Mouse (Mus musculus) MEL (cell line): ENCODE measurements at regions not wholly inside any gene's neighbourhood (a gene's known extent, or its start where the extent isn't known, plus 50 kb on each side); places are given as distances from the start of the nearest gene placed in this dataset.

ENCODE experiments used
- DNase-seq: peaks from one replicate; pipeline ENCODE4 v3.0.0; 2011; ENCODE audit warnings: low read depth, low spot score
- H3K27ac ChIP-seq: 2 replicates; pipeline ENCODE4 v1.5.1; 2012; ENCODE audit warnings: low read depth, mild to moderate bottlenecking, control low read depth, low read length, moderate library complexity; ENCODE audit not compliant: control insufficient read depth
- H3K27me3 ChIP-seq, 2 experiments: fragments of 150-350 bp in 1 of 2; sonication (generic) in 1 of 2; 2 replicates each; pipeline ENCODE4 v1.6.1; 2012; ENCODE audit warnings: low read length in 2 of 2, mild to moderate bottlenecking in 2 of 2, improper control_type of control experiment in 1 of 2, moderate library complexity in 1 of 2; ENCODE audit not compliant: insufficient read depth in 2 of 2, control insufficient read depth in 1 of 2
- H3K36me3 ChIP-seq, 2 experiments: 2 replicates each; pipeline ENCODE4 v1.6.1; 2012 to 2014; ENCODE audit warnings: low read length in 2 of 2, improper control_type of control experiment in 1 of 2, inconsistent platforms in 1 of 2, mild to moderate bottlenecking in 1 of 2; ENCODE audit not compliant: insufficient read depth in 2 of 2, control insufficient read depth in 1 of 2
- H3K4me1 ChIP-seq, 2 experiments: fragments of 150-350 bp in 1 of 2; sonication (generic) in 1 of 2; 2 replicates each; pipeline ENCODE4 v1.6.1; 2012; ENCODE audit warnings: low read length in 2 of 2, improper control_type of control experiment in 1 of 2, mild to moderate bottlenecking in 1 of 2; ENCODE audit not compliant: insufficient read depth in 2 of 2, control insufficient read depth in 1 of 2
- H3K4me3 ChIP-seq, 2 experiments: fragments of 150-350 bp in 1 of 2; sonication (generic) in 1 of 2; 2 replicates each; pipeline ENCODE4 v1.5.1; 2012; ENCODE audit warnings: low read depth in 2 of 2, low read length in 2 of 2, mild to moderate bottlenecking in 2 of 2, moderate library complexity in 2 of 2, control low read depth in 1 of 2, improper control_type of control experiment in 1 of 2; ENCODE audit not compliant: control insufficient read depth in 1 of 2, insufficient read depth in 1 of 2
- H3K79me2 ChIP-seq: 2 replicates; pipeline ENCODE4 v1.6.1; 2012; ENCODE audit warnings: mild to moderate bottlenecking, low read length, moderate library complexity; ENCODE audit not compliant: control insufficient read depth, poor library complexity, insufficient read depth
- H3K9ac ChIP-seq: 2 replicates; pipeline ENCODE4 v1.6.1; 2012; ENCODE audit warnings: low read depth, mild to moderate bottlenecking, control low read depth, low read length, moderate library complexity; ENCODE audit not compliant: control insufficient read depth, poor library complexity, severe bottlenecking
- H3K9me3 ChIP-seq: fragments of 150-350 bp; sonication (generic); replicated peaks from 2 replicates; pipeline ENCODE4 v1.6.1; 2012; ENCODE audit warnings: mild to moderate bottlenecking, low read length, improper control_type of control experiment, moderate library complexity; ENCODE audit not compliant: insufficient read depth
- BHLHE40 ChIP-seq: IDR thresholded peaks from 2 replicates; pipeline ENCODE4 v1.6.1; 2012; ENCODE audit warnings: low read depth, mild to moderate bottlenecking, inconsistent platforms, low read length, improper control_type of control experiment, borderline replicate concordance
- CHD2 ChIP-seq: IDR thresholded peaks from 2 replicates; pipeline ENCODE4 v1.6.1; 2011; ENCODE audit warnings: low read length, improper control_type of control experiment
- CTCF ChIP-seq, 3 experiments: IDR thresholded peaks in 2 of 3; conservative IDR thresholded peaks in 1 of 3; 2 replicates each; pipeline ENCODE4 v1.5.1; 2011 to 2012; ENCODE audit warnings: low read length in 3 of 3, low read depth in 2 of 3, mild to moderate bottlenecking in 2 of 3, improper control_type of control experiment in 1 of 3, inconsistent platforms in 1 of 3, mixed read lengths in 1 of 3, moderate library complexity in 1 of 3; ENCODE audit not compliant: control insufficient read depth in 1 of 3, insufficient read depth in 1 of 3, poor library complexity in 1 of 3, severe bottlenecking in 1 of 3
- E2F4 ChIP-seq: IDR thresholded peaks from 2 replicates; pipeline ENCODE4 v1.6.1; 2011; ENCODE audit warnings: low read depth, low read length, improper control_type of control experiment, borderline replicate concordance
- ETS1 ChIP-seq: IDR thresholded peaks from 2 replicates; pipeline ENCODE4 v1.6.1; 2012; ENCODE audit warnings: low read depth, mild to moderate bottlenecking, inconsistent platforms, low read length, improper control_type of control experiment, moderate library complexity
- HCFC1 ChIP-seq: IDR thresholded peaks from 2 replicates; pipeline ENCODE4 v1.6.1; 2012; ENCODE audit warnings: low read depth, mild to moderate bottlenecking, inconsistent platforms, low read length, improper control_type of control experiment, moderate library complexity
- KAT2A ChIP-seq: conservative IDR thresholded peaks from 2 replicates; pipeline ENCODE4 v1.6.1; 2012; ENCODE audit warnings: low read depth, low read length, improper control_type of control experiment, inconsistent platforms
- MYC ChIP-seq: IDR thresholded peaks from 2 replicates; pipeline ENCODE4 v1.6.1; 2011; ENCODE audit warnings: low read depth, mild to moderate bottlenecking, low read length, improper control_type of control experiment, moderate library complexity
- NELFE ChIP-seq: IDR thresholded peaks from 2 replicates; pipeline ENCODE4 v1.6.1; 2011; ENCODE audit warnings: low read depth, low read length, improper control_type of control experiment
- NRF1 ChIP-seq: IDR thresholded peaks from 2 replicates; pipeline ENCODE4 v1.6.1; 2014; ENCODE audit warnings: low read depth, mild to moderate bottlenecking, inconsistent platforms, low read length, improper control_type of control experiment, moderate library complexity; ENCODE audit not compliant: poor library complexity, insufficient read depth, severe bottlenecking
- POLR2AphosphoS2 ChIP-seq: IDR thresholded peaks from 2 replicates; pipeline ENCODE4 v1.6.1; 2011; ENCODE audit warnings: low read length, improper control_type of control experiment
- POLR2AphosphoS5 ChIP-seq: IDR thresholded peaks from 2 replicates; pipeline ENCODE4 v1.6.1; 2012; ENCODE audit warnings: low read depth, borderline replicate concordance, mild to moderate bottlenecking, inconsistent platforms, low read length, moderate library complexity, mixed read lengths
- RCOR1 ChIP-seq: IDR thresholded peaks from 2 replicates; pipeline ENCODE4 v1.6.1; 2012; ENCODE audit warnings: low read depth, mild to moderate bottlenecking, inconsistent platforms, low read length, improper control_type of control experiment
- SIN3A ChIP-seq: IDR thresholded peaks from 2 replicates; pipeline ENCODE4 v1.6.1; 2012; ENCODE audit warnings: low read length, improper control_type of control experiment, inconsistent platforms
- SMC3 ChIP-seq: IDR thresholded peaks from 2 replicates; pipeline ENCODE4 v1.6.1; 2011; ENCODE audit warnings: low read depth, low read length, improper control_type of control experiment
- TCF12 ChIP-seq: IDR thresholded peaks from 2 replicates; pipeline ENCODE4 v1.6.1; 2014; ENCODE audit warnings: low read depth, mild to moderate bottlenecking, inconsistent platforms, low read length, improper control_type of control experiment, moderate library complexity
- UBTF ChIP-seq: IDR thresholded peaks from 2 replicates; pipeline ENCODE4 v1.6.1; 2012; ENCODE audit warnings: low read depth, mild to moderate bottlenecking, inconsistent platforms, low read length, improper control_type of control experiment, moderate library complexity, borderline replicate concordance; ENCODE audit not compliant: insufficient read depth
- USF1 ChIP-seq: IDR thresholded peaks from 2 replicates; pipeline ENCODE4 v1.6.1; 2014; ENCODE audit warnings: low read depth, mild to moderate bottlenecking, inconsistent platforms, low read length, improper control_type of control experiment, moderate library complexity
- USF2 ChIP-seq, 2 experiments: IDR thresholded peaks; 2 replicates each; pipeline ENCODE4 v1.6.1; 2011 to 2012; ENCODE audit warnings: improper control_type of control experiment in 2 of 2, low read length in 2 of 2, borderline replicate concordance in 1 of 2, inconsistent platforms in 1 of 2, low read depth in 1 of 2, mild to moderate bottlenecking in 1 of 2; ENCODE audit not compliant: insufficient read depth in 1 of 2
- ZMIZ1 ChIP-seq: IDR thresholded peaks from 2 replicates; pipeline ENCODE4 v1.6.1; 2012; ENCODE audit warnings: low read depth, mild to moderate bottlenecking, inconsistent platforms, low read length, improper control_type of control experiment, moderate library complexity
- ZNF384 ChIP-seq: IDR thresholded peaks from 2 replicates; pipeline ENCODE4 v1.6.1; 2012; ENCODE audit warnings: low read depth, mild to moderate bottlenecking, inconsistent platforms, low read length, improper control_type of control experiment

DNA sequence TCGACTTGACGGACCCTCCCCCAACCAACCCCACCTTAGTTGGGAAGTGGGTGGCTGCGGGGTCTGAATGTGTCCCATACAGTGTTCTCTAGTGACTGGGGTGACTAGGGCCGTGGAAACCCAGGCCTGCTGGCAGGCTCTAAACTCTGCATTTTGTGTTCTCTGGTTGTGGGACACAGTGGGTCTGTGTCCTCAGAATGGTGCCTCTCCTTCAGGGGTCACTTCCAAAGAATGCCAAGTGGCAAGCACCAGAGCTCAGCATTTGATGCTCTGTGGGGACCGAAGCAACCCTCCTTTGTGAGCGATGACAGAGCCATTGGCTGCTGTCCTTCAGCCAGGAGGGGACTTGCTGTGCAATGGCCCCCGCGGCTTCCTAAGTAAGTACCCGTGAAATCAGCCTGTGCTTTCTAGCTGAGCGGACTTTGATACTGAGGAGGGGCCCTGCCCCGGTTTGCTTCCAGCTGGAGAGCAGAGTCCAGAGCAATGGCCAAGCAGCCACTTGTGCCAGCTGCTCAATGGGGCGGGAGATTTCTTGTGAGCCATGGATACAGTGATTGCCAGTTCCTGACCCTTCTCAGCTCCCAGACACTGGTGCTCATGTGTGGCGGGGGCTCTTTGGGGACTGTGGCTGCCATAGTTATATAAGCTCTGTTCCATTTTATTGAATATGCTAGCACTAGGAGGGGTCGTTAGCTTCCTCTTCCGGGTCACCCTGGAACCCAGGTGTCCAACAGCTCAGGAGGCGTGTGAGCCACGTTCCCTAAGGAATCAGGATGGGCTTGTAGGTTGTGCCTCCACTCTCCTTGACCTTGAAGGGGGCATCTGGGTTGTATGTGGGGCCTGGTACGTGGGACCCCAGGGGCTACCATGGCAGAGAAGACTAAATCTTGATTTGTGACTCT lies 60.4 kb upstream of the Sulf2 start:
- Histone ChIP-seq H3K9me3 (no peaks in the 10 kb centered on the region), H3K79me2 (no peaks in the 10 kb centered on the region), H3K27me3 (no peaks in the 10 kb centered on the region), H3K4me1 (no peaks in the 10 kb centered on the region), H3K4me3 (no peak overlapping the region), H3K27ac (no peak overlapping the region), H3K36me3 (no peaks in the 10 kb centered on the region), H3K9ac (no peak overlapping the region)
- no peak for DNase-seq
- TF ChIP-seq USF1, result no peak
- TF ChIP-seq USF2 (IDR thresholded peaks at IDR 0.05; ENCODE audit: borderline replicate concordance in 1 of 2, insufficient read depth in 1 of 2, low read depth in 1 of 2, low read length in 2 of 2), result no peak
- no peak for TF ChIP-seq POLR2AphosphoS5

DNA sequence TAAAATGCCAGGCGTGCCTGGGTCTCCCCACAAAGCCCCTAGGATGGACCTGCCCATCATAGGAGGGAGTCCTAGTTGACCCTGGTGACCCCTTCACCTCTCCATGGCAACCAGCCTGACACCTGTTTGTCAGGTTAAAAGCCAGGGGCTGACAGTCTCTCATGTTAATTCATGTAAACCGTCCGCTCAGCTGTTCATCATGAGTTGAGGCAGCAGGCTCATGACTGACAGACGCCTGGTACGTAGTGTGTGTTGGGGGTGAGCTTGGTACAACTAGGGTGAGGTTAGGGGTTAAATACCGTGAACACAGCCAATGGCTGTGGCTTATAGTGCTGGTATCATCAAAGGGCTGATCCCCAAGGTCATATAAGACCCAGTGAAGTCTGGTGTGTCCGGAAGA lies 59.7 kb upstream of the Sulf2 start:
- H3K9me3 ChIP-seq, result no peaks in the 10 kb centered on the region
- no peak overlapping the region for H3K4me3 ChIP-seq
- no peaks in the 10 kb centered on the region for H3K36me3 ChIP-seq
- DNase-seq, result no peak
- H3K4me1 ChIP-seq, result no peaks in the 10 kb centered on the region
- H3K27ac ChIP-seq, result no peak overlapping the region
- H3K9ac ChIP-seq, result no peak overlapping the region
- H3K79me2 ChIP-seq, result no peaks in the 10 kb centered on the region
- H3K27me3 ChIP-seq, result no peaks in the 10 kb centered on the region
- TF ChIP-seq NELFE (no peak), HCFC1 (no peak), KAT2A (no peak), CTCF (IDR thresholded peaks at IDR 0.05 in 2 of 3, conservative IDR thresholded peaks at IDR 0.05 in 1 of 3; ENCODE audit: control insufficient read depth in 1 of 3, insufficient read depth in 1 of 3, low read depth in 2 of 3, low read length in 3 of 3, poor library complexity in 1 of 3, severe bottlenecking in 1 of 3) (no peak), MYC (no peak), BHLHE40 (no peak), POLR2AphosphoS2 (no peak), TCF12 (no peak), ZMIZ1 (no peak), POLR2AphosphoS5 (no peak), SIN3A (no peak), ZNF384 (no peak), SMC3 (no peak), E2F4 (no peak), NRF1 (no peak), RCOR1 (no peak), UBTF (no peak), ETS1 (no peak), CHD2 (no peak)
